Mouse (Mus musculus) midbrain, embryonic 14.5 days (tissue): ENCODE data around the gene B3galt5. TPM values are rescaled to one million over a fixed set of nuclear protein-coding genes. Genes with fewer than 3 reads are reported as not detected.
"Not testable (repeated sequence)": the region's sequence is repeated elsewhere in the genome, so short reads cannot be mapped to it uniquely, and the experiment has no call there.

Experiments
- ATAC-seq: fragments of 200-750 bp; cut with Nextera tagmentation; 2 replicates; pipeline ENCODE4 v1.8.0; 2017; ENCODE audit warnings: moderate number of reproducible peaks, moderate library complexity; ENCODE audit not compliant: low FRiP score, low TSS enrichment
- DNase-seq: peaks from one replicate; pipeline ENCODE4 v3.0.0-alpha.2; 2015
- H3K27ac ChIP-seq: fragments of 300-500 bp; sonication (generic); replicated peaks from 2 replicates; pipeline ENCODE4 v1.5.1; 2014; ENCODE audit warnings: mild to moderate bottlenecking, low read depth, low read length, moderate library complexity
- H3K27me3 ChIP-seq: fragments of 300-500 bp; sonication (generic); 2 replicates; pipeline ENCODE4 v1.6.1; 2014; ENCODE audit warnings: low read length, control low read depth, mixed read lengths; ENCODE audit not compliant: control insufficient read depth, insufficient read depth
- H3K36me3 ChIP-seq: fragments of 300-500 bp; sonication (generic); 2 replicates; pipeline ENCODE4 v1.6.1; 2014; ENCODE audit warnings: low read length, control low read depth; ENCODE audit not compliant: control insufficient read depth, insufficient read depth
- H3K4me1 ChIP-seq: fragments of 300-500 bp; sonication (generic); 2 replicates; pipeline ENCODE4 v1.6.1; 2014; ENCODE audit warnings: mild to moderate bottlenecking, antibody characterized with exemption, low read length, control low read depth; ENCODE audit not compliant: control insufficient read depth, insufficient read depth
- H3K4me2 ChIP-seq: fragments of 300-500 bp; sonication (generic); 2 replicates; pipeline ENCODE4 v1.6.1; 2014; ENCODE audit warnings: mild to moderate bottlenecking, low read length, moderate library complexity
- H3K4me3 ChIP-seq: fragments of 300-500 bp; sonication (generic); replicated peaks from 2 replicates; pipeline ENCODE4 v1.5.1; 2014; ENCODE audit warnings: low read depth, low read length
- H3K9ac ChIP-seq: fragments of 300-500 bp; sonication (generic); replicated peaks from 2 replicates; pipeline ENCODE4 v1.6.1; 2014; ENCODE audit warnings: mild to moderate bottlenecking, low read length, moderate library complexity
- H3K9me3 ChIP-seq: fragments of 300-500 bp; sonication (generic); 2 replicates; pipeline ENCODE4 v1.6.1; 2016; ENCODE audit warnings: low read length, control low read depth, mixed read lengths; ENCODE audit not compliant: control insufficient read depth
- WGBS: fragments of 180-500 bp; shearing (Covaris S2); extraction: QIAGEN DNeasy Blood & Tissue Kit; methylation state at CpG from one replicate; pipeline ENCODE4 v1.1.7; 2014; 5-methylcytosine and 5-hydroxymethylcytosine counted together
- polyA plus RNA-seq: library from polyadenylated mRNA; unstranded; fragments of >200 nt; fragmentation: Nextera tagmentation; extraction: Ambion mirVana; gene quantifications from 2 replicates; pipeline ENCODE4 v1.2.1, GENCODE M21; 2014

The B3galt5 gene
- polyA plus RNA-seq, 1 experiment from 2014 or later = 3.6 TPM

DNA sequence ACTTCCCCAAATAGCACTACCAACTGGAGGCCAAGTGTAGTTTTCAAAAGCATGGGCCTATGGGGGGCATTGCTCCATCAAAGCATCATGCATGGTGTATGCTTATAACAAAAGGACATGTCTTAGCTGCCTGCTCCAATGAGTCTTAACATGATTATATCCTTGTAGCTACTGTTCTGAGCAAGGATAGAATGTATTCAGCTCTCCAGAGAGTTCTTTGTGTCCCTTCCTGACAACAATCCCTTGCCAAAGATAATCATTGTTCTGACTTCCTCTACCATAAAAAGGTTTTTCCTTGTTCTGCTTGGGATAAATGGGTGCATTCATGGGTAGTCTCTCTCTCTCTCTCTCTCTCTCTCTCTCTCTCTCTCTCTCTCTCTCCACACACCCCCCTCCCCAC is 68.8 kb downstream of the B3galt5 start:
- Histone ChIP-seq H3K4me1 (no peaks in the 10 kb centered on the region), H3K36me3 (no peaks in the 10 kb centered on the region), H3K9ac (no peak overlapping the region), H3K4me2 (no peak overlapping the region), H3K4me3 (no peak overlapping the region), H3K27me3 (no peaks in the 10 kb centered on the region), H3K27ac (no peak overlapping the region), H3K9me3 (no peaks in the 10 kb centered on the region)
- DNase-seq (no peak), ATAC-seq (no peak)

DNA sequence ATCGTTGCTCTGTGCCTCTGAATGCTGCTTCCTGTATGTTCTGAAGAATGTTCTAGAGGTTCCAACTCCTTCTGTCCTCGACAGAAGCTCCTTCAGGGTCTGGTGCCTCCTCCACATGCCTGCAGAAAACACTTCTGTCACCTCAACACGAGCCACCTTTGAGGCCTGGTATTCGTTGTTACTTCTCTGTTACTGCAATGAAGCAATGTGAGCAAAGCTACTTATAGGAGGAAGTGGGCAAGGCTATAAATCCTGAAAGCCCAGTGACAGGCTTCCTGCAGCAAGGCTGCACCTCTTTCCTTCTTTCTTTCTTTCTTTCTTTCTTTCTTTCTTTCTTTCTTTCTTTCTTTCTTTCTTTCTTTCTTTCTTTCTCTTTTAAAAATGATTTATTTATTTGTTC is 71.3 kb downstream of the B3galt5 start:
- DNase-seq = no peak
- Histone ChIP-seq H3K4me2 (no peak overlapping the region), H3K9me3 (no peaks in the 10 kb centered on the region), H3K27ac (no peak overlapping the region), H3K9ac (no peak overlapping the region), H3K4me3 (no peak overlapping the region), H3K36me3 (no peaks in the 10 kb centered on the region), H3K27me3 (no peaks in the 10 kb centered on the region), H3K4me1 (no peaks in the 10 kb centered on the region)
- 87% methylated on average over 4 of the region's 4 CpGs for WGBS
- no peak for ATAC-seq

DNA sequence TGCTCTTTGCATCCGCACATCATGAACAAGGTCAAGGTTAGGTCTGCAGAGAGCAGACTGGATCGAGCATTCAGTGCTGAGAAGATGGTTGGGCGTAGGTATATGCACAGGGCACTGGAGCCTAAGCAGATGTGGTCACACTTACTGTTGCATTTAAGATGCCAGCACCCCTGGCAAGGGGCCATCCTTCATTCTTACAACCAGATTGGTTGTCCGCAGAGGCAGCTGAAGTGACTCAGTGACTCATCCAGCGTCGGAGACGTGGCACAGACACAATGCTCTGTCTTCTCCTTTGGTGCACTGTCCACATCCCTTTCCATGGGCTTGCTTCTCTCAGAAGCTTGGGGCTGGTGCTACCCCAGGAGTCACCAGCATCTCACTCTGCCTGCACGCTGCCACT is 82.2 kb downstream of the B3galt5 start:
- Histone ChIP-seq H3K9me3 (no peaks in the 10 kb centered on the region), H3K4me1 (no peaks in the 10 kb centered on the region), H3K27ac (no peak overlapping the region), H3K4me2 (no peak overlapping the region), H3K9ac (no peak overlapping the region), H3K27me3 (no peaks in the 10 kb centered on the region), H3K36me3 (no peaks in the 10 kb centered on the region), H3K4me3 (no peak overlapping the region)
- ATAC-seq = no peak
- WGBS = 96% methylated on average over 8 of the region's 8 CpGs
- DNase-seq = no peak

DNA sequence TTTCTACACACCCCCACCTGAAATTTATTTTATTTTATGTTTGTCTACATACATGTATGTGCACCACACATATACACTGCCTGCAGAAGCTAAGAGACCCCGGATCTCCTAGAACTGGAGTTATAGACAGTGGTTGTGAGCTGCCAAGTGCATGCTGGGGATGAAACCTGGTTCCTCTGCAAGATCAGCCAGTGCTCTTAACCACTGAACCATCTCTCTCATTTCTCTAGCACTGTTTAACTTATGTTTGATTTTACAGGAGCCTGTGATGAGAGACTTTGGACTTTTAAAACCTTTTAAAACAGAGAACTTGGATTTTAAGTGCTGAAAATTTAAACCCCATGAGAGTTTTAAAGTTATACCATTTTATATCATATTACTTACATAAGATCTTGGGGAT is 87.1 kb downstream of the B3galt5 start:
- DNase-seq (no peak), ATAC-seq (no peak)
- 85% methylated on average over 1 of the region's 1 CpGs for WGBS
- Histone ChIP-seq H3K4me1 (no peaks in the 10 kb centered on the region), H3K9me3 (no peaks in the 10 kb centered on the region), H3K4me3 (no peak overlapping the region), H3K27ac (no peak overlapping the region), H3K9ac (no peak overlapping the region), H3K4me2 (no peak overlapping the region), H3K27me3 (no peaks in the 10 kb centered on the region), H3K36me3 (no peaks in the 10 kb centered on the region)

DNA sequence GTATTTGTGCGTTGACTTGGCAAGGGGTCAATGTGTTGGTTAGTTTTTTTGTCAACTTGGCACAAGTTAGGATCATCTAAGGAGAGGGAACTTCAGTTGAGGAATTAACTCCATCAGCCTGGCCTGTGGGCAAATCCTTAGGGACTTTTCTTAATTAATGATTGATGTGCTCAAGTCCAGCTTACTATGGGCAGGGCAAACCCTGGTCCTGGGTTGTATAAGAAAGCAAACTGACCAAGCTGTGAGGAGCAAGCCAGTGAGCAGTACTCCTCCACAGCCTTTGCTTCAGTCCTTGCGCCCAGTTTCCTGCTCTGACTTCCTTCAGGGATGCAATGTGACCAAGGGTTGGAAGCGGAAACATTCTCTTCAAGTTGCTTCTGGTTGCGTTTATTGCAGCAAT is 87.6 kb downstream of the B3galt5 start:
- no peak overlapping the region for H3K27ac ChIP-seq
- no peaks in the 10 kb centered on the region for H3K36me3 ChIP-seq
- no peaks in the 10 kb centered on the region for H3K27me3 ChIP-seq
- H3K4me2 ChIP-seq = no peak overlapping the region
- no peak overlapping the region for H3K4me3 ChIP-seq
- no peaks in the 10 kb centered on the region for H3K4me1 ChIP-seq
- DNase-seq = no peak
- H3K9ac ChIP-seq = no peak overlapping the region
- no peak for ATAC-seq
- no peaks in the 10 kb centered on the region for H3K9me3 ChIP-seq
- WGBS = 94% methylated on average over 4 of the region's 4 CpGs

DNA sequence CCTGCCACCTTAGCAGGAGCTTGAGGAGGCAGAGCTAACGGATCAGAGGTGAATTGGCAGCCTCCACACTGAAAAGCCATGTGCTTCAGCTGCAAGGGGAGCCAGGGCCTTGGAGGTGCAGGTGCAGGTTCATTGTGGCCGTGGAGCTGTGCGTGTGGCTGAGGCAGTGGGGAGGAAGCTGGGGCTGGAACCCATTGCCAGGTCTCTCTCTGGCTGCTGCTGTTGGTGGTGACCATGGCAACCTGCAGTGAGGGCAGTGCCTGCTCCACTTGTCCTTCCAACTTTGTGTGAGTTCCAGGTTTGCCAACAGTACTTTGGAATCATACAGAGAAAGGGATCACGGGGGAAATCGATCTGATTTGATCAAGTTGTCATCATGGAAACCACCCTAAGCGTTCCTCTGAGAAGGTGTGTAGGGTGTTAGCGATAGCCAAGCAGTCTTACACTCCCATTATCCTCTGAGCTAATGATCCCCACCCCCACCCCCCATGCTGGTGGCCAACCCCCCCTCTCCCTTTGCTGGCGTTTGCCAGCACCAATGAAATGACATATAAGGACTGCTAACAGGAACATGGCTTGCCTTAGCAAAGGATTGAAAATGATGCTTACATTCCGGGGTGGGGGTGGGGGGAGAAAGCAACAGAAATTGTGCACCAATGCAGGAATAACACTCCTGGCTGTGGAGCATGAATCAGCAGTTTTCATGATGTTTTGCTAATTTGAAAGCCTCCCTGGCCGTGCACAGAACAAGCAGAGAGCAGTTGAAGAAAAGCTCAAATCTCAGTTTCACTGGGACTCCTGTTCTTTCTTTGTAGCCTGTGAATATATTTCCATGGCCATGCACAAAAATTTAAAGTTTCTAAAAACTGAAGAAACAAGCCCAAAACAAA is 90.8 kb downstream of the B3galt5 start:
- DNase-seq (no peak), ATAC-seq (no peak)
- Histone ChIP-seq H3K27me3 (no peaks in the 10 kb centered on the region), H3K4me1 (no peaks in the 10 kb centered on the region), H3K4me3 (no peak overlapping the region), H3K9ac (no peak overlapping the region), H3K27ac (no peak overlapping the region), H3K4me2 (no peak overlapping the region), H3K36me3 (no peaks in the 10 kb centered on the region), H3K9me3 (no peaks in the 10 kb centered on the region)
- 45% methylated on average over 10 of the region's 10 CpGs for WGBS

DNA sequence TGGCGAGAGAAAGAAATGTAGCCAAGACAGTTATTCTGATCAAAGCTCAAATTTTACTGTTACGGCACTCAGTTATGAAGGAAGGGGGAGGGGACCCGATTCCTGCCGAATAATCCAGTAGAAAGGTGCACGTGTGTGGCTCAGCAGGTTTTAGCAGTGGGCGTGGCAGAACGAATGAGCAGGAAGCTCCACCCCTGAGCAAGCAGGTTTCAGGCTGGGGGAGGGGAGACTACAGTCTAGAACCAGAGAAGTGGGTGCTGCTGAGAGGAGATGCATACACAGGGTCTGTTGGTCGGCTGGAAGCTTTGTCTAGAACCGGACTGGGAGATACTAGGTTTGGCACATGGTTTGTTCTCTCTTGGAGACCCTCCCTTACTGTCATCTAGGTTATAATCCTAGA is 91.7 kb downstream of the B3galt5 start:
- not testable (repeated sequence) for DNase-seq, H3K36me3 ChIP-seq, ATAC-seq, H3K9me3 ChIP-seq, H3K4me1 ChIP-seq, H3K4me2 ChIP-seq, H3K9ac ChIP-seq, H3K27ac ChIP-seq, H3K27me3 ChIP-seq, H3K4me3 ChIP-seq
- 48% methylated on average over 9 of the region's 9 CpGs for WGBS

DNA sequence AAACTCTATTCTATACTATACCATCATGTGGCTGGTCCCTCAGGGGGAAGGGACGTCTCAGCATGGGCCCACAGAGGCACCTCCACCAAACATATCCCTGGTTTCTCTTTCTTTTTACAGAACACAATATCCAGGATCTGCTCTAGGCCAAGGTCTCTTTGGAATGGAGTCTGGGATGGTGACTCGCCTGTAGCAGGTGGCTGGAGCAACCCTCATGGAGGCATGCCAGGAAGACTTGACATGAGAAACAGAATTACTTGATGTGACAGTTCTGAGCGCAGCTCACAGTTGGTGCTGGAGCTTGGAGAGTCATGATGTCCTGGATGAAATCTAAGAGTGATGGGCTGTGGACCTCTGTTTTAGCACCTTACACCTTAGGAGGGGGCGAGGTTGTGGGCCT is 104.0 kb downstream of the B3galt5 start:
- DNase-seq = no peak

DNA sequence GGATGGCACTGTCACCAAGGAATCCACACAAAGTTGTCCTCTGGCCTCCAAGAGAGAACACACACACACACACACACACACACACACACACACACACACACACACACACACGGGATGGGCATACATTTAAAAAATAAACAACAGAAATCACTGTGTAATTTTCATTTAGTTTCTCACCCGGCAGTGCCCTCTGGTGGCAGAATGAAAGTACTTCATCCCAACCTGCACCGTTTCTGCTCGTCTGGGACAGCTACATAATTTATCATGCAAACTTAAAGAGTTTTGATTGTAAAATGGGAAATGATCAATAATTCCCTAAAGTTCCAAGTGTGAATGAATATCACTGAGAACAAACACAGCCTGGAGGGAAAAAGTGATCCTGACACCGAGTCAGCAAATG is 105.7 kb downstream of the B3galt5 start:
- Histone ChIP-seq H3K9ac (no peak overlapping the region), H3K4me1 (no peaks in the 10 kb centered on the region; the same call in 1 of the 2 replicates), H3K9me3 (no peaks in the 10 kb centered on the region), H3K36me3 (no peaks in the 10 kb centered on the region), H3K4me2 (no peak overlapping the region), H3K4me3 (no peak overlapping the region), H3K27ac (no peak overlapping the region), H3K27me3 (no peaks in the 10 kb centered on the region)
- ATAC-seq (no peak), DNase-seq (peak; percentile 82)
- WGBS = 11% methylated on average over 5 of the region's 5 CpGs

More for the DNA sequence above, 104.0 kb downstream of the B3galt5 start:
- Histone ChIP-seq H3K9ac (no peak overlapping the region), H3K9me3 (no peaks in the 10 kb centered on the region), H3K36me3 (no peaks in the 10 kb centered on the region), H3K4me3 (no peak overlapping the region), H3K4me1 (no peaks in the 10 kb centered on the region), H3K27me3 (no peaks in the 10 kb centered on the region), H3K27ac (no peak overlapping the region), H3K4me2 (no peak overlapping the region)
- ATAC-seq = no peak
- WGBS = 89% methylated on average over 4 of the region's 4 CpGs
